Mouse (Mus musculus): ENCODE results near the gene Chad. TPM values are rescaled to one million over a fixed set of nuclear protein-coding genes. Genes with fewer than 3 reads are reported as not detected.

The Chad gene
- 0.14 and 0.17 TPM in 2 replicates for polyA plus RNA-seq (2015; fragmentation: Nextera tagmentation; extraction: Ambion mirVana)

DNA sequence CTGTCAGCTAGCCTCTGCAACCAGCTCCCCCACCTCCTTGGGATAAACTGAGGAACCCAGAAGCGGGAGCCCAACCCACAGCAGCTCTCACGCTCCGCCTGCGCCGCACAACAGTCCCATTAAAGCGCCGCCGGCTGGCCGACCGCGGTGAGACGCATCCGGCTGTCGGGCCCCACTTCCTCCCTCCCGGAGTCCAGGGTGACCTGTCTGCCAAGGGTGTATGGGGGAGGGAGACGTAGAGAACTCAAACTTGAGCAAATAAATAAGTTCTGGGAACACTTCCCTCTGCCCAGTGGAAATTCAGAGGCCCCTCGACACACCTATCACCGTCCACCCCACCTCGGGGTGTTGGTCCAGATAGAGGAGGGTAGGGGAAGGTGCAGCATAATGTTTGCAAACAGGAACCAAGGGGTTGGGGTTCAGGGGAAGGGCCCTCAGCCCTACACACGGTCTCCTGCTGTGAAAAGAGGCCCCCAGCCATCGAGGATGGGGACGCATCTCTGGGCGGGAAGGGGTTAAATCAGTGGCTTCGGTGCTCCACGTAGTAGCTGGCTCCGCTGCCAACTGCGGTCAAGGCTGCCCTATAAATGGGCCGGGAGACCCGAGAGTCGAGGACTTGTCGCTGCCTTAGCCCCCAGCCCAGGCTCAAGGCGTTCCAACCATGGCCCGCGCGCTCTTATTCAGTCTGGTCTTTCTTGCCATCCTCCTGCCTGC is at the start of gene Chad:
Gene Chad, plus strand, starts transcription at position 611 of the 714 bp plus-strand sequence.
- WGBS: 3% methylated on average over 35 of the region's 35 CpGs
- peaks cover 21% of the 10 kb centered on the region; the same call in 1 of the 2 replicates for H3K27me3 ChIP-seq
- no peaks in the 10 kb centered on the region for H3K9me3 ChIP-seq
- peaks cover 10% of the 10 kb centered on the region for H3K4me1 ChIP-seq
- H3K4me2 ChIP-seq (replicated peaks): peak within 1 kb of the TSS; percentile 44
- H3K4me3 ChIP-seq: peak within 1 kb of the TSS; percentile 21
- H3K9ac ChIP-seq (replicated peaks): no peak within 1 kb of the TSS; the same call in 1 of the 2 replicates
- ATAC-seq (replicated peaks): no peak
- H3K36me3 ChIP-seq: no peaks in the 10 kb centered on the region
- no peak within 1 kb of the TSS for H3K27ac ChIP-seq (replicated peaks)

- no peaks in the 10 kb centered on the region for H3K9me3 ChIP-seq
- peak within 1 kb of the TSS; percentile 93 for H3K4me2 ChIP-seq (replicated peaks)
- under 1% methylated on average over 42 of the region's 42 CpGs for WGBS
- no peaks in the 10 kb centered on the region for H3K36me3 ChIP-seq
- peak within 1 kb of the TSS; percentile 48 for H3K4me3 ChIP-seq
- H3K27ac ChIP-seq (replicated peaks): no peak within 1 kb of the TSS
- no peaks in the 10 kb centered on the region for H3K27me3 ChIP-seq
- H3K4me1 ChIP-seq: peaks cover 8% of the 10 kb centered on the region
- ATAC-seq (replicated peaks): peak; percentile 78
- H3K9ac ChIP-seq (replicated peaks): peak within 1 kb of the TSS; percentile 49
These were observed 43.5 kb upstream of the Chad start, which contains the start of gene Mycbpap for GRCm38 (mm10) chr11:94521219-94521843. Gene Mycbpap (minus strand): TSS chr11:94521742.

GRCm38 (mm10) chr11:94526171-94526879 is 38.5 kb upstream of the Chad start:
- no peaks in the 10 kb centered on the region for H3K36me3 ChIP-seq
- H3K4me1 ChIP-seq: peaks cover 4% of the 10 kb centered on the region
- H3K27ac ChIP-seq (replicated peaks): no peak overlapping the region
- H3K9me3 ChIP-seq: no peaks in the 10 kb centered on the region
- H3K4me2 ChIP-seq (replicated peaks): no peak overlapping the region
- H3K4me3 ChIP-seq: no peak overlapping the region
- H3K9ac ChIP-seq (replicated peaks): no peak overlapping the region
- 64% methylated on average over 9 of the region's 9 CpGs for WGBS
- H3K27me3 ChIP-seq: no peaks in the 10 kb centered on the region
- no peak for ATAC-seq (replicated peaks)

DNA sequence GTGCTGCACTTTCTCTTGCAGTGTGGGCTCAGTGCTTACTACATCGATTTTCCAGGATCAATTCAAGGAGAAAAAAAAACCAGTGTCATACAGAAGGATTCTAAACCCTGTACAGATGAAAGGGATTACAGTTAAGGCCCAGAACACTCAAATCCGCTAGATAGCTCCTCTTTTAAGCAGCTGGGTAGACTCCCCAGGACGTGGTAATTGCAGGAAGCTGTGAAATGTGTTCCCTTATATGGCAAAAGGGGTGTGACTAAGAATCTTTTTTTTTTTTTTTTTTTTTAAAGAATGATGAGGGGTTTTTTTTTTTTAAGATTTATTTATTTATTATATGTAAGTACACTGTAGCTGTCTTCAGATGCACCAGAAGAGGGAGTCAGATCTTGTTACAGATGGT is 36.0 kb upstream of the Chad start:
- Histone ChIP-seq H3K27ac (replicated peaks) (no peak overlapping the region), H3K4me3 (no peak overlapping the region), H3K36me3 (no peaks in the 10 kb centered on the region), H3K9me3 (no peaks in the 10 kb centered on the region), H3K27me3 (no peaks in the 10 kb centered on the region), H3K9ac (replicated peaks) (no peak overlapping the region), H3K4me1 (no peaks in the 10 kb centered on the region), H3K4me2 (replicated peaks) (no peak overlapping the region)
- WGBS: 31% methylated on average over 3 of the region's 3 CpGs
- ATAC-seq (replicated peaks): no peak

DNA sequence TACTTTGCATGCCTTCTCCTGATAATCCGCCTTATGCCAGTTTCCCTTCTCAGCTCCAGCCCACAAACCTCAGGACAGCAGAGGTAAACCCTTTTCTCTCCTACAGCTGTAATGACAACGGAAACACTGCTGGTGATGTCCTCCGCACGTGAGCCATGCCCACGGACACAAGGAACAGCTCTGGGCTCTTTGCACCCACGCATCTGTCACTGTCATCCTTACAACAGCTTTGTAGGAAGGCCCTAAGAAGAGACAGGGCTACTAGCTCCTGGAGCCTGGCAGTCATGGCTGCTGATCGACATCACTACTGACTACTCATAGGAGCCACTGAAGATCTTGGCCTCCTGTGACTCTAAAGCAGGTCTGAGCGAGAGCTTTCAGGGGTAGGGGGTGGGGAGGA is 31.7 kb upstream of the Chad start:
- Histone ChIP-seq H3K4me3 (no peak overlapping the region), H3K27ac (replicated peaks) (no peak overlapping the region), H3K27me3 (no peaks in the 10 kb centered on the region), H3K9me3 (no peaks in the 10 kb centered on the region), H3K9ac (replicated peaks) (no peak overlapping the region), H3K4me1 (no peaks in the 10 kb centered on the region), H3K36me3 (no peaks in the 10 kb centered on the region), H3K4me2 (replicated peaks) (no peak overlapping the region)
- WGBS: 86% methylated on average over 8 of the region's 8 CpGs
- ATAC-seq (replicated peaks): no peak

GRCm38 (mm10) chr11:94538733-94539292 is 26.0 kb upstream of the Chad start:
- no peak overlapping the region for H3K9ac ChIP-seq (replicated peaks)
- WGBS: 71% methylated on average over 8 of the region's 8 CpGs
- no peak overlapping the region for H3K4me2 ChIP-seq (replicated peaks)
- no peaks in the 10 kb centered on the region for H3K4me1 ChIP-seq
- no peak overlapping the region for H3K4me3 ChIP-seq
- H3K9me3 ChIP-seq: no peaks in the 10 kb centered on the region
- ATAC-seq (replicated peaks): no peak
- no peaks in the 10 kb centered on the region; the same call in 1 of the 2 replicates for H3K36me3 ChIP-seq
- no peaks in the 10 kb centered on the region for H3K27me3 ChIP-seq
- H3K27ac ChIP-seq (replicated peaks): no peak overlapping the region

- H3K4me1 ChIP-seq: no peaks in the 10 kb centered on the region
- no peak overlapping the region for H3K27ac ChIP-seq (replicated peaks)
- no peak overlapping the region for H3K9ac ChIP-seq (replicated peaks)
- no peaks in the 10 kb centered on the region for H3K27me3 ChIP-seq
- ATAC-seq (replicated peaks): no peak
- no peaks in the 10 kb centered on the region for H3K9me3 ChIP-seq
- 78% methylated on average over 7 of the region's 7 CpGs for WGBS
- no peak overlapping the region for H3K4me2 ChIP-seq (replicated peaks)
- no peaks in the 10 kb centered on the region; the same call in 1 of the 2 replicates for H3K36me3 ChIP-seq
- H3K4me3 ChIP-seq: no peak overlapping the region
These were observed 25.1 kb upstream of the Chad start for GRCm38 (mm10) chr11:94539761-94540160.

- WGBS: 91% methylated on average over 4 of the region's 4 CpGs
- Histone ChIP-seq H3K4me1 (no peaks in the 10 kb centered on the region), H3K4me2 (replicated peaks) (no peak overlapping the region), H3K9ac (replicated peaks) (no peak overlapping the region), H3K36me3 (no peaks in the 10 kb centered on the region; the same call in 1 of the 2 replicates), H3K27ac (replicated peaks) (no peak overlapping the region), H3K27me3 (no peaks in the 10 kb centered on the region), H3K9me3 (no peaks in the 10 kb centered on the region), H3K4me3 (no peak overlapping the region)
- ATAC-seq (replicated peaks): no peak
These were observed 22.4 kb upstream of the Chad start for GRCm38 (mm10) chr11:94542400-94542799.

GRCm38 (mm10) chr11:94543344-94543743 is 21.5 kb upstream of the Chad start:
- no peaks in the 10 kb centered on the region for H3K9me3 ChIP-seq
- ATAC-seq (replicated peaks): no peak
- WGBS: 88% methylated on average over 12 of the region's 12 CpGs

DNA sequence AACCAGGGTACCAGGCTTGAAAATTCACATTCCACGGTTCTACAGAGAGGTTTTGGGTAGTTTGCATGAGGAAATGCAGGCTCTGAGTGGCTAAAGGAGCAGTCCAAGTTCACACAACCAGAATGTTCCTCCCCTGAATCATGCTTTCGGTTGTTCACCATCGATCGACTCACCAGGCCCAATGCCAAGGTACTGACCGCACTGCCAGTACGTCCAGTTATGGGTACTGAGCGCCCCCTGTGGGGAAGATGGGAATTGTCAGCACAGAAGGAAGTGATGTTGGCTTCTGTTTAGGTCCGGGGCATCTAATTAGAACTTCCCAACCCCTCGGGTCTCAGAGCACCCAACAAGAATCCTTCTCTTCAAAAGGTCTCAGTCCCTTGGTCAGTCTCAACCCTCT is 20.9 kb upstream of the Chad start:
- no peak for ATAC-seq (replicated peaks)
- Histone ChIP-seq H3K27ac (replicated peaks) (no peak overlapping the region), H3K4me2 (replicated peaks) (peak overlapping the region; percentile 18), H3K4me1 (peaks cover 9% of the 10 kb centered on the region), H3K9me3 (no peaks in the 10 kb centered on the region), H3K9ac (replicated peaks) (no peak overlapping the region), H3K4me3 (no peak overlapping the region), H3K27me3 (no peaks in the 10 kb centered on the region), H3K36me3 (no peaks in the 10 kb centered on the region; the same call in 1 of the 2 replicates)
- WGBS: 23% methylated on average over 9 of the region's 9 CpGs

More at GRCm38 (mm10) chr11:94543344-94543743, 21.5 kb upstream of the Chad start:
- Histone ChIP-seq H3K36me3 (no peaks in the 10 kb centered on the region; the same call in 1 of the 2 replicates), H3K27me3 (no peaks in the 10 kb centered on the region), H3K9ac (replicated peaks) (no peak overlapping the region), H3K4me2 (replicated peaks) (no peak overlapping the region), H3K27ac (replicated peaks) (no peak overlapping the region), H3K4me3 (no peak overlapping the region), H3K4me1 (peaks cover 5% of the 10 kb centered on the region)

DNA sequence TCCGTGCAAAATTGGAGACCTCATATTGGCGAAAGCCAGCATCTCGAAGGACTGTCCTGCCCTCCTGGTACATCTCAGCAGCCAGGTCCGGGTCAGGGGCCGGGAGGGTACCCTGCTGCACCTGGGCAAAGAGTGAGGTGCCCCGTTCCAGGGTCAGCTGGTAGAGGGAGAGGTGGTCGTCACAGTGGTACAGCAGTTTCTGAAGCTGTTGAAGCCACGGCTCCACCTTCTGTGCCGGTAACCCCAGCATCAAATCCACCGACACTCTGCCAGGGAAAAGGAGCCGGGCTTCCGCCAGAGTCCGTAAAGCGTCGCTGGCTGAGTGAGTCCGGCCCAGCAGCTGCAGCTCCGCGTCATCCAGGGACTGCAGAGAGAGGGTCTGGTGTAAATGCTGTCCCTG is 20.4 kb upstream of the Chad start:
- Histone ChIP-seq H3K4me1 (peaks cover 12% of the 10 kb centered on the region), H3K36me3 (no peaks in the 10 kb centered on the region; the same call in 1 of the 2 replicates), H3K27me3 (no peaks in the 10 kb centered on the region), H3K9ac (replicated peaks) (no peak overlapping the region), H3K4me3 (no peak overlapping the region), H3K27ac (replicated peaks) (no peak overlapping the region), H3K4me2 (replicated peaks) (peak overlapping the region; percentile 18), H3K9me3 (no peaks in the 10 kb centered on the region)
- WGBS: 50% methylated on average over 18 of the region's 18 CpGs
- no peak for ATAC-seq (replicated peaks)

GRCm38 (mm10) chr11:94546381-94546780 is 18.5 kb upstream of the Chad start:
- Histone ChIP-seq H3K4me3 (no peak overlapping the region), H3K27me3 (no peaks in the 10 kb centered on the region), H3K4me2 (replicated peaks) (no peak overlapping the region), H3K4me1 (peaks cover 15% of the 10 kb centered on the region), H3K27ac (replicated peaks) (no peak overlapping the region), H3K9ac (replicated peaks) (no peak overlapping the region), H3K36me3 (no peaks in the 10 kb centered on the region; the same call in 1 of the 2 replicates), H3K9me3 (no peaks in the 10 kb centered on the region)
- no peak for ATAC-seq (replicated peaks)
- 96% methylated on average over 5 of the region's 5 CpGs for whole genome bisulfite sequencing

Data from forebrain, embryonic 15.5 days (tissue).